Mouse (Mus musculus): ENCODE results near the gene Ccm2.
A peak's percentile ranks its signal among the peaks of the same experiment; 100 is the strongest.
"Not testable (repeated sequence)": the region's sequence is repeated elsewhere in the genome, so short reads cannot be mapped to it uniquely, and the experiment has no call there.

The Ccm2 gene

GRCm38 (mm10) chr11:6546205-6547013 lies at the start of gene Ccm2:
Gene Ccm2 (plus strand): TSS chr11:6546887.
- DNase-seq (ENCODE audit: extremely low spot score), result peak; percentile 100

- DNase-seq (ENCODE audit: extremely low spot score), result no peak
Observed at GRCm38 (mm10) chr11:6497311-6497948, 49.3 kb upstream of the Ccm2 start.

GRCm38 (mm10) chr11:6502506-6502905 lies 44.2 kb upstream of the Ccm2 start:
- no peak for DNase-seq (ENCODE audit: extremely low spot score)

GRCm38 (mm10) chr11:6504226-6504625 lies 42.5 kb upstream of the Ccm2 start:
- DNase-seq (ENCODE audit: extremely low spot score), result no peak

GRCm38 (mm10) chr11:6504689-6505088 lies 42.0 kb upstream of the Ccm2 start:
- DNase-seq (ENCODE audit: extremely low spot score), result no peak

GRCm38 (mm10) chr11:6506516-6506915 lies 40.2 kb upstream of the Ccm2 start:
- no peak for DNase-seq (ENCODE audit: extremely low spot score)

- DNase-seq (ENCODE audit: extremely low spot score), result no peak
Observed at GRCm38 (mm10) chr11:6508269-6508876, 38.3 kb upstream of the Ccm2 start.

GRCm38 (mm10) chr11:6514837-6515236 lies 31.9 kb upstream of the Ccm2 start:
- no peak for DNase-seq (ENCODE audit: extremely low spot score)

GRCm38 (mm10) chr11:6519491-6520033 lies 27.1 kb upstream of the Ccm2 start:
- DNase-seq (ENCODE audit: extremely low spot score), result no peak

- no peak for DNase-seq (ENCODE audit: extremely low spot score)
Observed at GRCm38 (mm10) chr11:6520507-6521173, 26.0 kb upstream of the Ccm2 start, which contains the start of gene Myo1g. Gene Myo1g (minus strand): TSS chr11:6520965.

- DNase-seq (ENCODE audit: extremely low spot score), result no peak
Observed at GRCm38 (mm10) chr11:6522782-6523525, 23.7 kb upstream of the Ccm2 start.

- no peak for DNase-seq (ENCODE audit: extremely low spot score)
Observed at GRCm38 (mm10) chr11:6523662-6524088, 23.0 kb upstream of the Ccm2 start.

GRCm38 (mm10) chr11:6524165-6524879 lies 22.4 kb upstream of the Ccm2 start:
- peak; percentile 25 for DNase-seq (ENCODE audit: extremely low spot score)

GRCm38 (mm10) chr11:6524880-6525238 lies 21.8 kb upstream of the Ccm2 start:
- DNase-seq (ENCODE audit: extremely low spot score), result no peak

GRCm38 (mm10) chr11:6525241-6525640 lies 21.4 kb upstream of the Ccm2 start:
- DNase-seq (ENCODE audit: extremely low spot score), result no peak

- DNase-seq (ENCODE audit: extremely low spot score), result not testable (repeated sequence)
Observed at GRCm38 (mm10) chr11:6526526-6527255, 20.0 kb upstream of the Ccm2 start.

GRCm38 (mm10) chr11:6527256-6528185 lies 19.2 kb upstream of the Ccm2 start:
- DNase-seq (ENCODE audit: extremely low spot score), result peak; percentile 14

- DNase-seq (ENCODE audit: extremely low spot score), result peak; percentile 99
Observed at GRCm38 (mm10) chr11:6528186-6529006, 18.3 kb upstream of the Ccm2 start.

Measured in embryo, embryonic 9.5 days (tissue).